Mouse (Mus musculus): ENCODE data around the gene Glipr1. TPM values are rescaled to one million over a fixed set of nuclear protein-coding genes. Genes with fewer than 3 reads are reported as not detected.
"Not testable (repeated sequence)": the region's sequence is repeated elsewhere in the genome, so short reads cannot be mapped to it uniquely, and the experiment has no call there.

The Glipr1 gene
- 1.3 and 2.2 TPM in 2 replicates for polyA plus RNA-seq (2015; fragmentation: Nextera tagmentation; extraction: Ambion mirVana)

- no peaks in the 10 kb centered on the region for H3K36me3 ChIP-seq
- WGBS = 55% methylated on average over 9 of the region's 9 CpGs
- H3K27ac ChIP-seq = no peak within 1 kb of the TSS
- H3K9me3 ChIP-seq = no peaks in the 10 kb centered on the region
- peaks cover 6% of the 10 kb centered on the region; the same call in 1 of the 2 replicates for H3K4me1 ChIP-seq
- ATAC-seq (ENCODE audit: insufficient number of reproducible peaks, insufficient read depth, low FRiP score, low TSS enrichment, low read depth) = no peak
- no peaks in the 10 kb centered on the region for H3K27me3 ChIP-seq
- no peak within 1 kb of the TSS for H3K4me2 ChIP-seq
- H3K4me3 ChIP-seq = no peak within 1 kb of the TSS
- no peak within 1 kb of the TSS for H3K9ac ChIP-seq
Observed at GRCm38 (mm10) chr10:112002544-112003215, at the start of gene Glipr1. TSS of gene Glipr1 (minus strand) at chr10:112002631.

GRCm38 (mm10) chr10:112051956-112052355 lies 49.5 kb upstream of the Glipr1 start:
- H3K27me3 ChIP-seq; H3K4me3 ChIP-seq; H3K4me1 ChIP-seq; H3K36me3 ChIP-seq; H3K27ac ChIP-seq; H3K4me2 ChIP-seq; H3K9me3 ChIP-seq; H3K9ac ChIP-seq; ATAC-seq (ENCODE audit: insufficient number of reproducible peaks, insufficient read depth, low FRiP score, low TSS enrichment, low read depth): not testable (repeated sequence)
- 61% methylated on average over 2 of the region's 2 CpGs for WGBS

- Histone ChIP-seq H3K27me3 (no peaks in the 10 kb centered on the region), H3K4me1 (no peaks in the 10 kb centered on the region), H3K4me3 (no peak overlapping the region), H3K36me3 (no peaks in the 10 kb centered on the region), H3K4me2 (no peak overlapping the region), H3K27ac (no peak overlapping the region), H3K9me3 (no peaks in the 10 kb centered on the region), H3K9ac (no peak overlapping the region)
- ATAC-seq (ENCODE audit: insufficient number of reproducible peaks, insufficient read depth, low FRiP score, low TSS enrichment, low read depth) = no peak
Observed at GRCm38 (mm10) chr10:112051220-112051619, 48.8 kb upstream of the Glipr1 start.

GRCm38 (mm10) chr10:112044283-112044682 lies 41.9 kb upstream of the Glipr1 start:
- H3K4me1 ChIP-seq; H3K9ac ChIP-seq; H3K4me3 ChIP-seq; H3K27ac ChIP-seq; ATAC-seq (ENCODE audit: insufficient number of reproducible peaks, insufficient read depth, low FRiP score, low TSS enrichment, low read depth); H3K36me3 ChIP-seq; H3K27me3 ChIP-seq; H3K9me3 ChIP-seq; H3K4me2 ChIP-seq: not testable (repeated sequence)
- 53% methylated on average over 14 of the region's 14 CpGs for WGBS

GRCm38 (mm10) chr10:112043523-112043922 lies 41.1 kb upstream of the Glipr1 start:
- H3K4me3 ChIP-seq; H3K27me3 ChIP-seq; H3K36me3 ChIP-seq; H3K27ac ChIP-seq; H3K4me2 ChIP-seq; H3K9me3 ChIP-seq; H3K9ac ChIP-seq; ATAC-seq (ENCODE audit: insufficient number of reproducible peaks, insufficient read depth, low FRiP score, low TSS enrichment, low read depth); H3K4me1 ChIP-seq: not testable (repeated sequence)
- 73% methylated on average over 9 of the region's 9 CpGs for WGBS

- not testable (repeated sequence) for H3K9ac ChIP-seq; H3K4me1 ChIP-seq; H3K36me3 ChIP-seq; H3K4me2 ChIP-seq; H3K27me3 ChIP-seq; H3K27ac ChIP-seq; H3K4me3 ChIP-seq; H3K9me3 ChIP-seq; ATAC-seq (ENCODE audit: insufficient number of reproducible peaks, insufficient read depth, low FRiP score, low TSS enrichment, low read depth)
- WGBS = 67% methylated on average over 3 of the region's 3 CpGs
Observed at GRCm38 (mm10) chr10:112028689-112029088, 26.3 kb upstream of the Glipr1 start.

GRCm38 (mm10) chr10:112023585-112023984 lies 21.2 kb upstream of the Glipr1 start:
- no peaks in the 10 kb centered on the region for H3K36me3 ChIP-seq
- H3K9ac ChIP-seq = no peak overlapping the region
- H3K27me3 ChIP-seq = no peaks in the 10 kb centered on the region
- H3K4me1 ChIP-seq = no peaks in the 10 kb centered on the region
- H3K4me2 ChIP-seq = no peak overlapping the region
- 74% methylated on average over 2 of the region's 2 CpGs for WGBS
- ATAC-seq (ENCODE audit: insufficient number of reproducible peaks, insufficient read depth, low FRiP score, low TSS enrichment, low read depth) = no peak
- H3K4me3 ChIP-seq = no peak overlapping the region
- no peaks in the 10 kb centered on the region for H3K9me3 ChIP-seq
- no peak overlapping the region for H3K27ac ChIP-seq

- not testable (repeated sequence) for H3K4me2 ChIP-seq; H3K9me3 ChIP-seq; H3K4me3 ChIP-seq; H3K4me1 ChIP-seq; H3K27me3 ChIP-seq; ATAC-seq (ENCODE audit: insufficient number of reproducible peaks, insufficient read depth, low FRiP score, low TSS enrichment, low read depth); H3K9ac ChIP-seq; H3K27ac ChIP-seq; H3K36me3 ChIP-seq
- 80% methylated on average over 1 of the region's 1 CpGs for WGBS
Observed at GRCm38 (mm10) chr10:112009511-112009910, 7.1 kb upstream of the Glipr1 start.

GRCm38 (mm10) chr10:112001756-112002520 lies 493 bp downstream of the Glipr1 start:
- no peak overlapping the region for H3K27ac ChIP-seq
- peaks cover 6% of the 10 kb centered on the region; the same call in 1 of the 2 replicates for H3K4me1 ChIP-seq
- no peak overlapping the region for H3K4me2 ChIP-seq
- no peak for ATAC-seq (ENCODE audit: insufficient number of reproducible peaks, insufficient read depth, low FRiP score, low TSS enrichment, low read depth)
- H3K36me3 ChIP-seq = no peaks in the 10 kb centered on the region
- no peak overlapping the region for H3K9ac ChIP-seq
- no peaks in the 10 kb centered on the region for H3K27me3 ChIP-seq
- no peak overlapping the region for H3K4me3 ChIP-seq
- no peaks in the 10 kb centered on the region for H3K9me3 ChIP-seq
- WGBS = 82% methylated on average over 9 of the region's 9 CpGs

GRCm38 (mm10) chr10:112001350-112001749 lies 1.1 kb downstream of the Glipr1 start:
- 90% methylated on average over 2 of the region's 2 CpGs for whole genome bisulfite sequencing
- no peak overlapping the region for H3K4me3 ChIP-seq
- H3K4me2 ChIP-seq = no peak overlapping the region
- no peaks in the 10 kb centered on the region for H3K36me3 ChIP-seq
- no peak overlapping the region for H3K9ac ChIP-seq
- no peak for ATAC-seq (ENCODE audit: insufficient number of reproducible peaks, insufficient read depth, low FRiP score, low TSS enrichment, low read depth)
- no peaks in the 10 kb centered on the region for H3K27me3 ChIP-seq
- H3K27ac ChIP-seq = no peak overlapping the region
- H3K9me3 ChIP-seq = no peaks in the 10 kb centered on the region
- H3K4me1 ChIP-seq = peaks cover 6% of the 10 kb centered on the region; the same call in 1 of the 2 replicates

GRCm38 (mm10) chr10:112000568-112000967 lies 1.9 kb downstream of the Glipr1 start:
- WGBS = 59% methylated on average over 5 of the region's 5 CpGs
- Histone ChIP-seq H3K9me3 (no peaks in the 10 kb centered on the region), H3K9ac (no peak overlapping the region), H3K36me3 (no peaks in the 10 kb centered on the region), H3K4me3 (no peak overlapping the region), H3K27ac (no peak overlapping the region), H3K27me3 (no peaks in the 10 kb centered on the region), H3K4me1 (peaks cover 6% of the 10 kb centered on the region; the same call in 1 of the 2 replicates), H3K4me2 (no peak overlapping the region)
- ATAC-seq (ENCODE audit: insufficient number of reproducible peaks, insufficient read depth, low FRiP score, low TSS enrichment, low read depth) = 0 out of 2 replicates have a peak, but pooled peaks have one; percentile 37

GRCm38 (mm10) chr10:111999765-112000164 lies 2.7 kb downstream of the Glipr1 start:
- Histone ChIP-seq H3K9ac (no peak overlapping the region), H3K4me1 (peaks cover 6% of the 10 kb centered on the region; the same call in 1 of the 2 replicates), H3K4me3 (no peak overlapping the region), H3K36me3 (no peaks in the 10 kb centered on the region), H3K9me3 (no peaks in the 10 kb centered on the region), H3K27me3 (no peaks in the 10 kb centered on the region), H3K4me2 (no peak overlapping the region), H3K27ac (no peak overlapping the region)
- ATAC-seq (ENCODE audit: insufficient number of reproducible peaks, insufficient read depth, low FRiP score, low TSS enrichment, low read depth) = no peak
- 39% methylated on average over 3 of the region's 3 CpGs for WGBS
